Mouse (Mus musculus): Measurements from ENCODE around the gene Gdap1l1. TPM values are rescaled to one million over a fixed set of nuclear protein-coding genes. Genes with fewer than 3 reads are reported as not detected.
"Not testable (repeated sequence)": the region's sequence is repeated elsewhere in the genome, so short reads cannot be mapped to it uniquely, and the experiment has no call there.

The Gdap1l1 gene
- polyA plus RNA-seq, 1 experiment from 2014 or later, result 0.64 TPM

DNA sequence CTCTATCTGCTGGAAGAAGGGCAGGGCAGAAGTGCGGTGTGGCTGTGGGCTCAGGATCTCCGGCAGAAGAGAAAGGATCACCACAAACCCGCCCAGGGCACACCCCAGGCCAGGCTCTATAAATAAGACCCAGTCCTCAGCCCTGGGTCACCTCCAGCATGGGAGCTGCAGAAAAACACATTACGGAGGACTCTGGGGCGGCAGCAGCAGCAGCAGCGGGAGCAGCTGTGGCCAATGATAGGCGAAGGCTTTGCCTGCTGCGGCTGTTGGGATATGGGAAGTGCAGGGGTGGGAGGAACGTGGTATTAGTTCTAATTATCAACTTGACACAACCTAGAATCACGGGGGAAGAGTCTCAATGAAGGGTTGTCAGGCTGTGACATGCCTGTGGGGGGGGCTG, 21.1 kb downstream of the Gdap1l1 start:
- Histone ChIP-seq H3K36me3 (ENCODE audit: insufficient read depth, low read length) (no peaks in the 10 kb centered on the region), H3K9ac (ENCODE audit: low read depth, low read length) (no peak overlapping the region), H3K27ac (no peak overlapping the region), H3K4me2 (ENCODE audit: low read length) (no peak overlapping the region), H3K4me1 (replicated peaks; ENCODE audit: insufficient read depth, low read length) (no peaks in the 10 kb centered on the region), H3K4me3 (replicated peaks; ENCODE audit: low read depth, low read length) (no peak overlapping the region), H3K27me3 (ENCODE audit: insufficient read depth, low read length) (no peaks in the 10 kb centered on the region), H3K9me3 (replicated peaks; ENCODE audit: low read length) (no peaks in the 10 kb centered on the region)
- TF ChIP-seq CTCF (IDR thresholded peaks at IDR 0.05; ENCODE audit: low read depth), result no peak
- no peak for ATAC-seq (replicated peaks; ENCODE audit: low FRiP score, low read depth)
- 46% methylated on average over 10 of the region's 10 CpGs for WGBS
- no peak for DNase-seq (ENCODE audit: low spot score)

DNA sequence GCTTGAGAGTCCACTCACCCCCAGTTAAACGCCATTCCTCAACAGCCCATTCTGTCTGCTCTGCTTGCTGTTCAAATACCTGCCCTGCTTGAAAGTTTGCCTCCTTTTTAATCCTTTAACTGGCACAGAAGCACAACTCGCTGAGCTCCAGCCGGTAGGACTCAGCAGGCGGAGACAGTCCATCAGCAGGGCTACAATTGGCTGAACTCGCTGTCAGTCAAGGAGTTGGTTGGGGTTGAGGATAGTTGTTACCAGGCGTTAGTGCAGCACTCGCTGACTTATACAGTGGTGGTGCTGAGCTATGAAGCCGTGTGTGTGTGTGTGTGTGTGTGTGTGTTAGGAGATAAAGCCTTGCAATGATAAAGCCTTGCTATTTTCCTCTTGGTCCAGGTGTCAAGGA, 22.3 kb downstream of the Gdap1l1 start:
- Histone ChIP-seq H3K27ac (no peak overlapping the region), H3K4me3 (replicated peaks; ENCODE audit: low read depth, low read length) (no peak overlapping the region), H3K4me2 (ENCODE audit: low read length) (no peak overlapping the region), H3K4me1 (replicated peaks; ENCODE audit: insufficient read depth, low read length) (no peaks in the 10 kb centered on the region), H3K36me3 (ENCODE audit: insufficient read depth, low read length) (no peaks in the 10 kb centered on the region), H3K9ac (ENCODE audit: low read depth, low read length) (no peak overlapping the region), H3K27me3 (ENCODE audit: insufficient read depth, low read length) (no peaks in the 10 kb centered on the region), H3K9me3 (replicated peaks; ENCODE audit: low read length) (no peaks in the 10 kb centered on the region)
- DNase-seq (ENCODE audit: low spot score) (no peak), ATAC-seq (replicated peaks; ENCODE audit: low FRiP score, low read depth) (no peak)
- WGBS, result 93% methylated on average over 8 of the region's 8 CpGs
- TF ChIP-seq CTCF (IDR thresholded peaks at IDR 0.05; ENCODE audit: low read depth), result no peak

DNA sequence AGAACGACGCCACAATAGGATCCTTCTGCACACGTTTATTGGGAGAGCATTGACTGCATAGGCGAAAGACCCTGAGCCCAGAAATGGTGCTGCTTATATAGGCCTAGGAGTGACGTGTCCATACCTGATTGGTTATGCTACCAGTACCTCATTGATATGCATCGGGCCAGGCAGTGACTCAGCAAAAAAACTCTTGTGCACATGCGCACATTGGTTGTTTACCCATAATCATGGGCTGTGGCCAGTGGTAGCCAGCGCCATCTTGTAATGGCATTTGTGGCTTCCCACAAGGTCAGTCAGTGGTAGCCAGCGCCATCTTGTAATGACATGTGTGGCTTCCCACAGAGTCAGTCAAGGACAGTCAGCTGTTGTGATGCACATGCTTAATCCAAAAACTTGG, 23.0 kb downstream of the Gdap1l1 start:
- ATAC-seq (replicated peaks; ENCODE audit: low FRiP score, low read depth); H3K36me3 ChIP-seq (ENCODE audit: insufficient read depth, low read length); H3K27me3 ChIP-seq (ENCODE audit: insufficient read depth, low read length); DNase-seq (ENCODE audit: low spot score); H3K4me2 ChIP-seq (ENCODE audit: low read length); H3K4me1 ChIP-seq (replicated peaks; ENCODE audit: insufficient read depth, low read length); H3K27ac ChIP-seq; H3K9me3 ChIP-seq (replicated peaks; ENCODE audit: low read length); H3K4me3 ChIP-seq (replicated peaks; ENCODE audit: low read depth, low read length); H3K9ac ChIP-seq (ENCODE audit: low read depth, low read length): not testable (repeated sequence)
- 95% methylated on average over 9 of the region's 9 CpGs for WGBS

DNA sequence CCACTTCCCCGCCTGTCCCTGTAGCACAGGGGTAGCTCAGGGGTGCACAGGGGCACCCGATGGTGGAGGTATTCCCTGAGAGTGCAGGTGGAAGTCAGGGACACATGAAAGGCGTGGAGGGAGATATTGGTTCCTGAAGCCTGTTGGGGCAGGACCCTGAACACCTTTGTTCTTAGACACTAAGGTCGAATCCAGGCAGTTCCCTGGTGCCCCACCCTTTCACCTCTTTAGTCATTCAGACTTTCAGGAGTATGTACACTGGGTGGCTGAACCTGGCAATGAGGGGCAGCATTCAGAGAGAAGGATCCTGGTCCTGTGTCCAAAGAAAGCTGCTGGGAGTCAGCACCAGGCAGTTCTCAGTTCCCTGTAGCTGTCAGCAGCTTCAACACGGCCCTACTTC, 24.1 kb downstream of the Gdap1l1 start:
- no peak for ATAC-seq (replicated peaks; ENCODE audit: low FRiP score, low read depth)
- no peaks in the 10 kb centered on the region for H3K9me3 ChIP-seq (replicated peaks; ENCODE audit: low read length)
- H3K27me3 ChIP-seq (ENCODE audit: insufficient read depth, low read length), result no peaks in the 10 kb centered on the region
- DNase-seq (ENCODE audit: low spot score), result no peak
- no peak overlapping the region for H3K27ac ChIP-seq
- 86% methylated on average over 5 of the region's 5 CpGs for WGBS
- H3K4me3 ChIP-seq (replicated peaks; ENCODE audit: low read depth, low read length), result no peak overlapping the region
- H3K36me3 ChIP-seq (ENCODE audit: insufficient read depth, low read length), result no peaks in the 10 kb centered on the region
- no peak overlapping the region for H3K9ac ChIP-seq (ENCODE audit: low read depth, low read length)
- no peak for TF ChIP-seq CTCF (IDR thresholded peaks at IDR 0.05; ENCODE audit: low read depth)
- no peaks in the 10 kb centered on the region for H3K4me1 ChIP-seq (replicated peaks; ENCODE audit: insufficient read depth, low read length)
- H3K4me2 ChIP-seq (ENCODE audit: low read length), result no peak overlapping the region

DNA sequence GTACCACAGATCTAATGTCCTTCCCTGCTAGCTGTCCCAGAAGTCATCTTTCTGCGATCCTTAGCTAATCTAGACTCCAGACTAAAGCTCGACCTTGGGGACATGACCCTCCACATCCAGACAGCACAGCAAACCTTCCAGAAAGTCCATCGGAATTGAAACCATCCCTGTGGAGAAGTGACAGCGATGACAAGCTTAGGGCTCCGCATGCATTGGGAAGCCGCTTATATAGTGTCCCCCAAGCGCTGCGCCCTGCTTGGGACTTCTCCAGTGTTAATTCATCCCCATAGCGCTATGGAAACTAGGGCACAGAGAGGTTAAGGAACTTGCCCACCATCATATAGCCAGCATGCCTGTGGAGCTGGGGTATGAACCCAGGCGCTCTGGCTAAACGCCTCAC, 24.5 kb downstream of the Gdap1l1 start:
- Histone ChIP-seq H3K27ac (no peak overlapping the region), H3K4me1 (replicated peaks; ENCODE audit: insufficient read depth, low read length) (no peaks in the 10 kb centered on the region), H3K9ac (ENCODE audit: low read depth, low read length) (no peak overlapping the region), H3K4me3 (replicated peaks; ENCODE audit: low read depth, low read length) (no peak overlapping the region), H3K9me3 (replicated peaks; ENCODE audit: low read length) (no peaks in the 10 kb centered on the region), H3K27me3 (ENCODE audit: insufficient read depth, low read length) (no peaks in the 10 kb centered on the region), H3K4me2 (ENCODE audit: low read length) (no peak overlapping the region), H3K36me3 (ENCODE audit: insufficient read depth, low read length) (0 out of 2 replicates have a peak, but pooled peaks cover 3% of the 10 kb centered on the region)
- TF ChIP-seq CTCF (IDR thresholded peaks at IDR 0.05; ENCODE audit: low read depth), result no peak
- no peak for ATAC-seq (replicated peaks; ENCODE audit: low FRiP score, low read depth)
- no peak for DNase-seq (ENCODE audit: low spot score)
- WGBS, result 79% methylated on average over 11 of the region's 11 CpGs

DNA sequence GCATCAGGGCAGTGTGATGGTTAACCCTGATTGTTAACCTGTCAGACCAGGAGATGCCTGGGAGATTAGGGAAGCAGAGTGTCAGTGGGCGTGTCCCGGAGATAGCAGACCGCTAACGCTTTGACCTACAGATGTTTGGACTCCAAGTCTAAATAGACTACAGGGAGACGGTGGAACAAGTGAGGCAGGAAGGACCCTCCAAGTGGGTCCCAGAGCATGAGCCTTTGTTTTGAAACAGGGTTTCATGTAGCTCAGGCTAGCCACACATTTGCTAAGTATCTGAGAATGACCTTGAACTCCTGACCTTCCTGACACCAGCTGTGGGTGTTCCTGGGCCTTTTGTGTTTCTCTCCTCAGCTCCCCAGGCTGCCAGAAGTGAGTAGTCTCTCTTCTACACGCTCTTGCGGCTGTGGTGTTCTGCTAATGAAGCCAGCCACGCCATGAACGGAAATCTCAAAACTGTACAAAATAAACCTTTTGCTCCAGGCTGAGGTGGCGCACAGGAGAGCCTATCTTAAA, 25.0 kb downstream of the Gdap1l1 start:
- Histone ChIP-seq H3K36me3 (ENCODE audit: insufficient read depth, low read length) (0 out of 2 replicates have a peak, but pooled peaks cover 4% of the 10 kb centered on the region), H3K4me1 (replicated peaks; ENCODE audit: insufficient read depth, low read length) (no peaks in the 10 kb centered on the region), H3K4me3 (replicated peaks; ENCODE audit: low read depth, low read length) (no peak overlapping the region), H3K27me3 (ENCODE audit: insufficient read depth, low read length) (no peaks in the 10 kb centered on the region), H3K4me2 (ENCODE audit: low read length) (no peak overlapping the region), H3K9ac (ENCODE audit: low read depth, low read length) (no peak overlapping the region), H3K9me3 (replicated peaks; ENCODE audit: low read length) (no peaks in the 10 kb centered on the region), H3K27ac (no peak overlapping the region)
- ATAC-seq (replicated peaks; ENCODE audit: low FRiP score, low read depth) (no peak), DNase-seq (ENCODE audit: low spot score) (no peak)
- 57% methylated on average over 10 of the region's 10 CpGs for WGBS
- no peak for TF ChIP-seq CTCF (IDR thresholded peaks at IDR 0.05; ENCODE audit: low read depth)

DNA sequence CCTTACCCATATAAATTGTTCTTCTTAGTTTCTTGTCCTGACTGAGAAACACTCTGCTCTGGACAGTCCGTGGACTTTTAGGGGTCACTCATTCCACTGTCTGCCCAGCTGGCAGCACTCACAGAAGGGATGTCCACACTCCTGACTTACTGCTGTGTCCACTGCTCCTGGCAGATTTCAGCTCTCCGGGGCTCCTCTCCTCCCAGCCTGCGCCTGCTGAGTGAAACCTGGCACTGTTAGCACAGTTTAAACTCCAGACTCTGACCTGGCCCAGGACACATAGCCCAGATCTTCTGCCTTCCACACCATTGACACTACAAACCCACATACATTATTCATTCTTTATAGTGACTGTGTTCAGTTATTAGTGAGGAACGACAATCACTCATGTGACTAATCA, 25.7 kb downstream of the Gdap1l1 start:
- Histone ChIP-seq H3K9ac (ENCODE audit: low read depth, low read length) (no peak overlapping the region), H3K4me1 (replicated peaks; ENCODE audit: insufficient read depth, low read length) (no peaks in the 10 kb centered on the region), H3K27ac (no peak overlapping the region), H3K27me3 (ENCODE audit: insufficient read depth, low read length) (no peaks in the 10 kb centered on the region), H3K4me2 (ENCODE audit: low read length) (no peak overlapping the region), H3K9me3 (replicated peaks; ENCODE audit: low read length) (no peaks in the 10 kb centered on the region), H3K4me3 (replicated peaks; ENCODE audit: low read depth, low read length) (no peak overlapping the region), H3K36me3 (ENCODE audit: insufficient read depth, low read length) (peaks cover 6% of the 10 kb centered on the region; the same call in 1 of the 2 replicates)
- WGBS, result 63% methylated on average over 4 of the region's 4 CpGs
- ATAC-seq (replicated peaks; ENCODE audit: low FRiP score, low read depth) (no peak), DNase-seq (ENCODE audit: low spot score) (no peak)
- no peak for TF ChIP-seq CTCF (IDR thresholded peaks at IDR 0.05; ENCODE audit: low read depth)

Data from kidney, postnatal 0 days (tissue).